Mouse (Mus musculus): ENCODE data around the gene Olfr735. TPM values are rescaled to one million over a fixed set of nuclear protein-coding genes. Genes with fewer than 3 reads are reported as not detected.

The Olfr735 gene
- polyA plus RNA-seq, 1 experiment = not detected

DNA sequence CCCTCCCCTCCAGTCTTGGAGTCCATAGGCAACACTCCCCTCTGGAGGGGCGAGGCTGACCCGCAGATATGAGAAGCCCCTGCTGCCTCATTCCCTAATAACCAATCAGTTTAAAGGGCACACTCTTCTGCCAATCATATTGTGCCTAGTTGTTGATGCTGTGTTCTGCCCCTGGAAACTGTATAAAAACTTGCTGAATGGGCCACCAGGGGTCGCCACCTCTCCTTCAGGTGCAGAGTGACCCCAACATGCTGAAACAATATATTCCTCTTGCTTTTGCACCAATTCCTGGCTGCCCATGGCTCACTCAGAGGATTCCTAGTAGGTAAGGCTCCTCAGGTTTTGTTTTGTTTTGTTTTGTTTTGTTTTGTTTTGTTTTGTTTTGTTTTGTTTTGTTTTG is 3.8 kb upstream of the Olfr735 start:
- H3K36me3 ChIP-seq (ENCODE audit: control insufficient read depth, insufficient read depth) = no peaks in the 10 kb centered on the region
- H3K79me2 ChIP-seq (ENCODE audit: control insufficient read depth, insufficient read depth) = no peaks in the 10 kb centered on the region
- no peak overlapping the region for H3ac ChIP-seq (ENCODE audit: control insufficient read depth, insufficient read length, low read depth)
- TF ChIP-seq FOSL1 (IDR thresholded peaks at IDR 0.05; ENCODE audit: insufficient read depth, low read length, poor library complexity, severe bottlenecking) (no peak), CEBPB (IDR thresholded peaks at IDR 0.05; ENCODE audit: low read depth) (no peak), MYOG (IDR thresholded peaks at IDR 0.05; ENCODE audit: control insufficient read depth, extremely low read depth, insufficient read length) (no peak), MYOD1 (IDR thresholded peaks at IDR 0.05; ENCODE audit: control insufficient read depth, insufficient read length, low read depth) (no peak), CTCF (IDR thresholded peaks at IDR 0.05; ENCODE audit: control insufficient read depth, insufficient read depth, insufficient read length) (no peak), USF1 (IDR thresholded peaks at IDR 0.05; ENCODE audit: low read depth) (no peak), MAX (IDR thresholded peaks at IDR 0.05) (no peak)
- no peaks in the 10 kb centered on the region for H3K27me3 ChIP-seq (ENCODE audit: control insufficient read depth, insufficient read depth, insufficient read length)
- no peak overlapping the region for H3K4me3 ChIP-seq (ENCODE audit: insufficient read depth, poor library complexity, severe bottlenecking)
- H3K79me3 ChIP-seq (ENCODE audit: low read depth) = no peaks in the 10 kb centered on the region

DNA sequence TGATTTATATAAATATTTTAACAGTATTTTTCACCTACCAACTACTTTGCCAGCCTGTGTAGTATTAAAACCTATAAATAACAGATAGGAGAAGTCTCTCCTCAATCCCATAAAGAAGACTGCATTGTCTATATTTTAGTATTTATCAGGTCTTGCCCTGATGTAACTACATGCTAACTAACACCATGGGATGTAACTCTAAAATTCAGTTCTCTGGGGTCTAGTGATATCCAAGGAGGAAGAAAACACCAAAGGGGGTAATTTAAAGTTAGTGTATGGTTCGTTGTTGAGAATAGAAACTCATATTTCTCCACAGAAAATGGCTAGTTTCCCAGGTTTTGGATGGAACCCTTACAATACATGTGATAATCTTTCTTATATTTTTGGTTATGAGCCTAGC is 22.0 kb downstream of the Olfr735 start, which contains the start of gene Olfr734:
Gene Olfr734 (minus strand): TSS at position 101 of the 400 bp plus-strand sequence.
- no peaks in the 10 kb centered on the region for H3K79me3 ChIP-seq (ENCODE audit: low read depth)

DNA sequence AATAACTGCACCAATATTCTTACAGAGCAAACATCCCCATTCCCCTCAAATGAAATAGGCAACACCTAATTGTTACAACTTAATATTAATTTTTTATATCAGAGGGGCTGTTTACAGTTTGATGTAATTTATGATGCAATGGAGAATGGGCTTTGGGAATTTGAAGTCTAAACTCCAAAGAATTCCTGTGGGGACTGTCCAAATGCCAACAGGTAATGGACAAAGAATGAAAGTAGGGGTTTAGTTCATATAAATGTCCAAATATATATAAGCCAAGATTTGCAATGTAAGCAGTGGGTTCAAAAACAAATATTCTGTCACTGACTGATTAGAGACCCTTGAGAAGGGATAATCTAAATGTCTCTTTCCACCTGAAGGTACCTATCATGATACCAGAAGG is 47.2 kb downstream of the Olfr735 start, which contains the start of gene Olfr733:
Gene Olfr733 (minus strand): TSS at position 101 of the 400 bp plus-strand sequence.
- Histone ChIP-seq H3K27me3 (ENCODE audit: control insufficient read depth, insufficient read depth, insufficient read length) (no peaks in the 10 kb centered on the region), H3K36me3 (ENCODE audit: control insufficient read depth, insufficient read depth) (no peaks in the 10 kb centered on the region), H3K79me3 (ENCODE audit: low read depth) (no peaks in the 10 kb centered on the region), H3ac (ENCODE audit: control insufficient read depth, insufficient read length, low read depth) (no peak within 1 kb of the TSS), H3K79me2 (ENCODE audit: control insufficient read depth, insufficient read depth) (no peaks in the 10 kb centered on the region), H3K4me3 (ENCODE audit: insufficient read depth, poor library complexity, severe bottlenecking) (no peak within 1 kb of the TSS)
- TF ChIP-seq USF1 (IDR thresholded peaks at IDR 0.05; ENCODE audit: low read depth) (no peak), CEBPB (IDR thresholded peaks at IDR 0.05; ENCODE audit: low read depth) (no peak), CTCF (IDR thresholded peaks at IDR 0.05; ENCODE audit: control insufficient read depth, insufficient read depth, insufficient read length) (no peak), MAX (IDR thresholded peaks at IDR 0.05) (no peak), FOSL1 (IDR thresholded peaks at IDR 0.05; ENCODE audit: insufficient read depth, low read length, poor library complexity, severe bottlenecking) (no peak), MYOD1 (IDR thresholded peaks at IDR 0.05; ENCODE audit: control insufficient read depth, insufficient read length, low read depth) (no peak)

More for the DNA sequence above, 22.0 kb downstream of the Olfr735 start, which contains the start of gene Olfr734:
- Histone ChIP-seq H3K79me2 (ENCODE audit: control insufficient read depth, insufficient read depth) (no peaks in the 10 kb centered on the region), H3ac (ENCODE audit: control insufficient read depth, insufficient read length, low read depth) (no peak within 1 kb of the TSS), H3K36me3 (ENCODE audit: control insufficient read depth, insufficient read depth) (no peaks in the 10 kb centered on the region), H3K27me3 (ENCODE audit: control insufficient read depth, insufficient read depth, insufficient read length) (no peaks in the 10 kb centered on the region), H3K4me3 (ENCODE audit: insufficient read depth, poor library complexity, severe bottlenecking) (no peak within 1 kb of the TSS)
- no peak for TF ChIP-seq USF1 (IDR thresholded peaks at IDR 0.05; ENCODE audit: low read depth)
- TF ChIP-seq CEBPB (IDR thresholded peaks at IDR 0.05; ENCODE audit: low read depth) = no peak
- no peak for TF ChIP-seq FOSL1 (IDR thresholded peaks at IDR 0.05; ENCODE audit: insufficient read depth, low read length, poor library complexity, severe bottlenecking)
- TF ChIP-seq CTCF (IDR thresholded peaks at IDR 0.05; ENCODE audit: control insufficient read depth, insufficient read depth, insufficient read length) = no peak
- TF ChIP-seq MAX (IDR thresholded peaks at IDR 0.05) = no peak
- no peak for TF ChIP-seq MYOG (IDR thresholded peaks at IDR 0.05; ENCODE audit: control insufficient read depth, extremely low read depth, insufficient read length)

Other genes with a start within 250 kb of the Olfr735 start
- not detected for gene Olfr727, start 225.7 kb downstream of the Olfr735 start, polyA plus RNA-seq (2012; fragmentation: generic; extraction: Trizol)
- gene Olfr728, start 206.2 kb downstream of the Olfr735 start, polyA plus RNA-seq (2012; fragmentation: generic; extraction: Trizol) = not detected
- gene Olfr729, start 196.0 kb downstream of the Olfr735 start, polyA plus RNA-seq (2012; fragmentation: generic; extraction: Trizol) = not detected
- gene Olfr730, start 160.7 kb downstream of the Olfr735 start, polyA plus RNA-seq (2012; fragmentation: generic; extraction: Trizol) = not detected
- not detected for gene Olfr731, start 107.0 kb downstream of the Olfr735 start, polyA plus RNA-seq (2012; fragmentation: generic; extraction: Trizol)
- gene Olfr732, start 64.7 kb downstream of the Olfr735 start, polyA plus RNA-seq (2012; fragmentation: generic; extraction: Trizol) = not detected
- gene Olfr733, start 47.4 kb downstream of the Olfr735 start, polyA plus RNA-seq (2012; fragmentation: generic; extraction: Trizol) = not detected
- not detected for gene Olfr734, start 22.1 kb downstream of the Olfr735 start, polyA plus RNA-seq (2012; fragmentation: generic; extraction: Trizol)
- not detected for gene Tlr11, start 9.0 kb upstream of the Olfr735 start, polyA plus RNA-seq (2012; fragmentation: generic; extraction: Trizol)
- not detected for gene Olfr736, start 32.3 kb upstream of the Olfr735 start, polyA plus RNA-seq (2012; fragmentation: generic; extraction: Trizol)
- not detected for gene Olfr738, start 58.7 kb upstream of the Olfr735 start, polyA plus RNA-seq (2012; fragmentation: generic; extraction: Trizol)
- not detected for gene Olfr739, start 69.8 kb upstream of the Olfr735 start, polyA plus RNA-seq (2012; fragmentation: generic; extraction: Trizol)
- not detected for gene Olfr740, start 96.7 kb upstream of the Olfr735 start, polyA plus RNA-seq (2012; fragmentation: generic; extraction: Trizol)
- not detected for gene Olfr741, start 123.9 kb upstream of the Olfr735 start, polyA plus RNA-seq (2012; fragmentation: generic; extraction: Trizol)
- gene Olfr742, start 154.7 kb upstream of the Olfr735 start, polyA plus RNA-seq (2012; fragmentation: generic; extraction: Trizol) = not detected
- gene Olfr743, start 173.0 kb upstream of the Olfr735 start, polyA plus RNA-seq (2012; fragmentation: generic; extraction: Trizol) = not detected